Mouse (Mus musculus) activated CD4-positive, CD25-positive, alpha-beta regulatory T cell, adult 9 weeks (primary cell): ENCODE data around the gene Sp1. TPM values are rescaled to one million over a fixed set of nuclear protein-coding genes. Genes with fewer than 3 reads are reported as not detected.

Experiments
- polyA plus RNA-seq: library from polyadenylated mRNA; unstranded; fragments of 100-300 nt; shearing (Covaris generic); gene quantifications from one replicate; pipeline ENCODE4 v1.2.1, GENCODE M21; 2017

The Sp1 gene
- 19.6 TPM for polyA plus RNA-seq

GRCm38 (mm10) chr15:102405489-102406195 lies at the start of gene Sp1:
Gene Sp1, plus strand, starts transcription at chr15:102406143.

GRCm38 (mm10) chr15:102366733-102367344 lies 39.1 kb upstream of the Sp1 start, which contains the start of gene Sp7:
Gene Sp7, minus strand, starts transcription at chr15:102367182.

GRCm38 (mm10) chr15:102445146-102445545 lies 39.2 kb downstream of the Sp1 start, which contains the start of gene Amhr2:
Gene Amhr2, plus strand, starts transcription at chr15:102445367.

GRCm38 (mm10) chr15:102458904-102459317 lies 53.0 kb downstream of the Sp1 start, which contains the start of gene Prr13:
Gene Prr13, plus strand, starts transcription at chr15:102459028.

GRCm38 (mm10) chr15:102470183-102470604 lies 64.3 kb downstream of the Sp1 start, which contains the start of gene Pcbp2:
Gene Pcbp2, plus strand, starts transcription at chr15:102470539.

Other genes starting within 250 kb of the Sp1 start
- 68.1 TPM for gene Zfp740, start 202.9 kb upstream of the Sp1 start, polyA plus RNA-seq
- 12.4 TPM for gene Csad, start 201.4 kb upstream of the Sp1 start, polyA plus RNA-seq
- 962 TPM for gene Itgb7, start 174.2 kb upstream of the Sp1 start, polyA plus RNA-seq
- 46.7 TPM for gene Rarg, start 148.6 kb upstream of the Sp1 start, polyA plus RNA-seq
- gene Gm9918, start 135.6 kb upstream of the Sp1 start, polyA plus RNA-seq = not detected
- 82.2 TPM for gene Mfsd5, start 126.7 kb upstream of the Sp1 start, polyA plus RNA-seq
- 3.0 TPM for gene Espl1, start 109.9 kb upstream of the Sp1 start, polyA plus RNA-seq
- 582 TPM for gene Pfdn5, start 80.0 kb upstream of the Sp1 start, polyA plus RNA-seq
- 99.5 TPM for gene Myg1, start 74.4 kb upstream of the Sp1 start, polyA plus RNA-seq
- gene Aaas, start 55.4 kb upstream of the Sp1 start, polyA plus RNA-seq = 58.8 TPM
- not detected for gene Sp7, start 39.0 kb upstream of the Sp1 start, polyA plus RNA-seq
- not detected for gene Amhr2, start 39.2 kb downstream of the Sp1 start, polyA plus RNA-seq
- gene Prr13, start 52.9 kb downstream of the Sp1 start, polyA plus RNA-seq = 748 TPM
- gene Pcbp2, start 64.4 kb downstream of the Sp1 start, polyA plus RNA-seq = 119 TPM
- gene Gm10337, start 97.6 kb downstream of the Sp1 start, polyA plus RNA-seq = not detected
- 11.1 TPM for gene Map3k12, start 110.9 kb downstream of the Sp1 start, polyA plus RNA-seq
- 55.5 TPM for gene Tarbp2, start 112.0 kb downstream of the Sp1 start, polyA plus RNA-seq
- 4.6 TPM for gene Npff, start 118.8 kb downstream of the Sp1 start, polyA plus RNA-seq
- gene Gm28047, start 218.9 kb downstream of the Sp1 start, polyA plus RNA-seq = not detected
- 46.8 TPM for gene Atf7, start 219.3 kb downstream of the Sp1 start, polyA plus RNA-seq